In genomic region chr5:21426666-21427065, GRCm38 (mm10) we compare ENCODE assay signal across 17 mouse cellular contexts. TPM values are rescaled to one million over a fixed set of nuclear protein-coding genes. Genes with fewer than 3 reads are reported as not detected.
DNase-seq lines count a peak whose midpoint lies in the region; ATAC-seq and TF ChIP-seq lines count a peak whose summit lies in the region.
"Had no signal": no experiment of that assay in that cellular context is flagged by ENCODE, and none has a peak within 500 bp of the region (broad histone marks: within the 10 kb centered on the region; RNA-seq: fewer than 3 reads in every experiment).

No protein-coding gene starts in this region.

- ATAC-seq in hindbrain, embryonic 14.5 days (ENCODE audit: low FRiP score): no peak
- ATAC-seq in hindbrain, embryonic 16.5 days: no peak
- ATAC-seq in liver, embryonic 12.5 days: no peak
- ATAC-seq: forebrain, embryonic 16.5 days had no signal

- peaks cover 11% of the 10 kb centered on the region; the same call in 1 of the 2 replicates for H3K4me1 ChIP-seq in hindbrain, embryonic 14.5 days (replicated peaks; ENCODE audit: control insufficient read depth, insufficient read depth, low read length)
- peaks cover 9% of the 10 kb centered on the region for H3K4me1 ChIP-seq in hindbrain, embryonic 16.5 days (ENCODE audit: control insufficient read depth, insufficient read depth, low read depth, low read length)
- H3K4me1 ChIP-seq in testis, adult 2 months (ENCODE audit: control insufficient read depth, insufficient read depth, low read length): 0 out of 2 replicates have a peak, but pooled peaks cover 2% of the 10 kb centered on the region
- peaks cover 35% of the 10 kb centered on the region for H3K4me1 ChIP-seq in liver, embryonic 12.5 days

- no peak for DNase-seq in hindbrain, embryonic 14.5 days (ENCODE audit: low spot score)
- no peak for DNase-seq in testis, postnatal 10 days (ENCODE audit: low spot score)
- DNase-seq in urinary bladder, postnatal 4 days (ENCODE audit: low spot score in 2 of 2): no peak
- DNase-seq in cerebellum, adult 11-12 months: no peak
- no peak for DNase-seq in left cerebral cortex, adult 8-10 months (ENCODE audit: low spot score in 2 of 2)
- DNase-seq: adrenal gland, postnatal 36 days; cerebellum, adult 18-20 months; embryo, embryonic 11 days; gastrocnemius, postnatal 36 days; kidney, adult 2 months; spleen, adult 18-20 months; thymus, postnatal 4 days had no signal

- H3K4me3 ChIP-seq in hindbrain, embryonic 14.5 days (replicated peaks; ENCODE audit: low read length): peak overlapping the region; percentile 86; the same call in 1 of the 2 replicates
- no peak overlapping the region for H3K4me3 ChIP-seq in hindbrain, embryonic 16.5 days (ENCODE audit: low read length)
- peak overlapping the region; percentile 65 for H3K4me3 ChIP-seq in testis, adult 2 months (ENCODE audit: control insufficient read depth, low read depth, low read length)
- peak overlapping the region; percentile 85 for H3K4me3 ChIP-seq in liver, embryonic 12.5 days

- H3K9me3 ChIP-seq in hindbrain, embryonic 14.5 days (ENCODE audit: control insufficient read depth, low read length): no peaks in the 10 kb centered on the region
- no peaks in the 10 kb centered on the region for H3K9me3 ChIP-seq in hindbrain, embryonic 16.5 days (ENCODE audit: control insufficient read depth, low read length)
- no peaks in the 10 kb centered on the region for H3K9me3 ChIP-seq in liver, embryonic 12.5 days (replicated peaks)

- no peak for TF ChIP-seq CTCF in testis, adult 2 months (IDR thresholded peaks at IDR 0.05; ENCODE audit: control insufficient read depth, insufficient read depth, insufficient replicate concordance, low read depth, low read length)

- no peaks in the 10 kb centered on the region for H3K27me3 ChIP-seq in hindbrain, embryonic 14.5 days (ENCODE audit: control insufficient read depth, insufficient read depth, low read length)
- H3K27me3 ChIP-seq in hindbrain, embryonic 16.5 days (replicated peaks; ENCODE audit: control insufficient read depth, insufficient read depth, low read length): no peaks in the 10 kb centered on the region
- no peaks in the 10 kb centered on the region for H3K27me3 ChIP-seq in testis, adult 2 months (ENCODE audit: control insufficient read depth, insufficient read depth, low read length)
- no peaks in the 10 kb centered on the region for H3K27me3 ChIP-seq in liver, embryonic 12.5 days (replicated peaks)

- no peak overlapping the region for H3K9ac ChIP-seq in hindbrain, embryonic 14.5 days
- H3K9ac ChIP-seq in hindbrain, embryonic 16.5 days (ENCODE audit: low read depth, low read length): no peak overlapping the region; the same call in 1 of the 2 replicates
- peak overlapping the region; percentile 86; the same call in 1 of the 2 replicates for H3K9ac ChIP-seq in liver, embryonic 12.5 days

- peak overlapping the region; percentile 97; the same call in 1 of the 2 replicates for H3K4me2 ChIP-seq in hindbrain, embryonic 14.5 days (replicated peaks)
- no peak overlapping the region; the same call in 1 of the 2 replicates for H3K4me2 ChIP-seq in hindbrain, embryonic 16.5 days (ENCODE audit: low read length)
- H3K4me2 ChIP-seq in liver, embryonic 12.5 days: peak overlapping the region; percentile 98

- H3K27ac ChIP-seq in hindbrain, embryonic 14.5 days: no peak overlapping the region
- H3K27ac ChIP-seq in hindbrain, embryonic 16.5 days (ENCODE audit: low read depth, low read length): no peak overlapping the region
- no peak overlapping the region for H3K27ac ChIP-seq in testis, adult 2 months (ENCODE audit: control insufficient read depth, insufficient read depth, low read depth, low read length)
- no peak overlapping the region for H3K27ac ChIP-seq in liver, embryonic 12.5 days
- H3K27ac ChIP-seq: layer of hippocampus, adult 2 months had no signal

- H3K36me3 ChIP-seq in hindbrain, embryonic 14.5 days (replicated peaks; ENCODE audit: control insufficient read depth, insufficient read depth): no peaks in the 10 kb centered on the region
- no peaks in the 10 kb centered on the region for H3K36me3 ChIP-seq in hindbrain, embryonic 16.5 days (ENCODE audit: control insufficient read depth, insufficient read depth, low read length)
- no peaks in the 10 kb centered on the region for H3K36me3 ChIP-seq in testis, adult 2 months (ENCODE audit: control insufficient read depth, insufficient read depth, low read length)
- H3K36me3 ChIP-seq in liver, embryonic 12.5 days: no peaks in the 10 kb centered on the region

- no peak for TF ChIP-seq POLR2A in testis, adult 2 months (IDR thresholded peaks at IDR 0.05; ENCODE audit: control insufficient read depth, low read depth, low read length)

- WGBS in hindbrain, embryonic 14.5 days: 95% methylated on average over 6 of the region's 6 CpGs
- 94% methylated on average over 6 of the region's 6 CpGs for WGBS in hindbrain, embryonic 16.5 days
- WGBS in liver, embryonic 12.5 days (ENCODE audit: insufficient replicate concordance): 89% methylated on average over 6 of the region's 6 CpGs

RNA-seq across cellular contexts. Expression of gene Fam185a, which starts 1.9 kb away (rescaled TPM):
- 9.5 and 10.8 TPM in 2 replicates for polyA plus RNA-seq in hindbrain, embryonic 14.5 days (2014; fragmentation: Nextera tagmentation; extraction: Ambion mirVana)
- 9.0 and 10.3 TPM in 2 replicates for polyA plus RNA-seq in hindbrain, embryonic 16.5 days (2015; fragmentation: Nextera tagmentation; extraction: Ambion mirVana)
- polyA plus RNA-seq in testis, adult 2 months (2012; rRNA removed): 5.4 and 6.5 TPM in 2 replicates
- 5.7 and 5.8 TPM in 2 replicates for polyA plus RNA-seq in liver, embryonic 12.5 days (2016; fragmentation: Nextera tagmentation; extraction: Ambion mirVana)
- total RNA-seq in left cerebral cortex, adult 8-10 months (2022): 10 to 100 TPM; 12.7 to 13.4 (median 12.7) TPM

RNA-seq across cellular contexts. Expression of gene Ccdc146, which starts 2.2 kb away (rescaled TPM):
- 0.95 and 1.4 TPM in 2 replicates for polyA plus RNA-seq in hindbrain, embryonic 14.5 days (2014; fragmentation: Nextera tagmentation; extraction: Ambion mirVana)
- polyA plus RNA-seq in hindbrain, embryonic 16.5 days (2015; fragmentation: Nextera tagmentation; extraction: Ambion mirVana): 0.75 and 0.76 TPM in 2 replicates
- 17.5 and 19.0 TPM in 2 replicates for polyA plus RNA-seq in testis, adult 2 months (2012; rRNA removed)
- polyA plus RNA-seq in liver, embryonic 12.5 days (2016; fragmentation: Nextera tagmentation; extraction: Ambion mirVana): not detected in 2 replicates
- total RNA-seq in left cerebral cortex, adult 8-10 months (2022): under 1 TPM; 0.09 to 0.44 (median 0.38) TPM
- polyA plus RNA-seq: kidney, adult 2 months had no signal

RNA-seq across cellular contexts. Expression of gene Fgl2, which starts 54.2 kb away (rescaled TPM):
- 5.7 and 6.2 TPM in 2 replicates for polyA plus RNA-seq in hindbrain, embryonic 14.5 days (2014; fragmentation: Nextera tagmentation; extraction: Ambion mirVana)
- polyA plus RNA-seq in hindbrain, embryonic 16.5 days (2015; fragmentation: Nextera tagmentation; extraction: Ambion mirVana): 3.1 and 4.9 TPM in 2 replicates
- polyA plus RNA-seq in testis, adult 2 months (2012; rRNA removed): 6.5 and 10.0 TPM in 2 replicates
- polyA plus RNA-seq in liver, embryonic 12.5 days (2016; fragmentation: Nextera tagmentation; extraction: Ambion mirVana): 1.4 and 1.5 TPM in 2 replicates
- total RNA-seq in left cerebral cortex, adult 8-10 months (2022): 1 to 10 TPM; 1.5 to 3.0 (median 2.0) TPM
